Mouse (Mus musculus) testis, adult 2 months (tissue): Measurements from ENCODE around the gene Dusp9. TPM values are rescaled to one million over a fixed set of nuclear protein-coding genes. Genes with fewer than 3 reads are reported as not detected.

ENCODE experiments used
- H3K27ac ChIP-seq: fragments of 200-500 bp; 2 replicates; pipeline ENCODE4 v1.5.1; 2012; ENCODE audit warnings: low read depth, low read length; ENCODE audit not compliant: control insufficient read depth, insufficient read depth
- H3K27me3 ChIP-seq: fragments of 200-500 bp; 2 replicates; pipeline ENCODE4 v1.6.1; 2012; ENCODE audit warnings: mild to moderate bottlenecking, low read length, moderate library complexity; ENCODE audit not compliant: control insufficient read depth, insufficient read depth
- H3K36me3 ChIP-seq: fragments of 200-500 bp; 2 replicates; pipeline ENCODE4 v1.6.1; 2012; ENCODE audit warnings: mild to moderate bottlenecking, low read length; ENCODE audit not compliant: control insufficient read depth, insufficient read depth
- H3K4me1 ChIP-seq: fragments of 200-500 bp; 2 replicates; pipeline ENCODE4 v1.6.1; 2012; ENCODE audit warnings: low read length; ENCODE audit not compliant: control insufficient read depth, insufficient read depth
- H3K4me3 ChIP-seq: fragments of 200-500 bp; 2 replicates; pipeline ENCODE4 v1.5.1; 2012; ENCODE audit warnings: low read depth, mild to moderate bottlenecking, low read length, moderate library complexity, mixed read lengths; ENCODE audit not compliant: control insufficient read depth
- CTCF ChIP-seq: fragments of 200-500 bp; IDR thresholded peaks from 2 replicates; pipeline ENCODE4 v1.5.1; 2012; ENCODE audit warnings: low read depth, mild to moderate bottlenecking, inconsistent platforms, low read length, moderate library complexity; ENCODE audit not compliant: control insufficient read depth, insufficient read depth, insufficient replicate concordance
- POLR2A ChIP-seq: fragments of 200-500 bp; IDR thresholded peaks from 2 replicates; pipeline ENCODE4 v1.6.1; 2012; ENCODE audit warnings: low read depth, mild to moderate bottlenecking, inconsistent platforms, low read length, moderate library complexity; ENCODE audit not compliant: control insufficient read depth
- polyA plus RNA-seq: library from polyadenylated mRNA; depleted of rRNA; stranded (reverse); fragments of >200 nt; gene quantifications from 2 replicates; pipeline ENCODE4 v1.2.3, GENCODE M21; 2012

Gene Dusp9
- polyA plus RNA-seq, 1 experiment, result 2.0 TPM

DNA sequence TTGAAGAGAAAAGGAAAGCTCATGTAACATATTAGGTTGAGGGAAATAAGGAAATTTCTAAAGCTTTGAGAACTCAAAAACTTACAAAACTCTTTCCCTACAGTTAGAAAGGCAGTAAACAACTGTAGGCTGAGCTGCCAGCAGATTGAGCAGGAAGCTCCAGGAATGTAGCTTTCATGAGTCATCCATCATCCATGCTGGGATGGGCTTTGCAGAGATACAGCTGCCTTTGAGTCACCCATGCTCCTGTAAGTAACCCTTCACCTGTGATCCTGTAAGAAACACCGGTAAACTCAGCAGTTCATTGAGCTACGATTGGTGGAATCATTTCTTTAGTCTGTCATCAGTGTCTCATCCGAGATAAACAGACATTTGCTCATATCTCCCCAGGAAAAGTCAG, 11.7 kb downstream of the Dusp9 start:
- Histone ChIP-seq H3K4me1 (no peaks in the 10 kb centered on the region), H3K27ac (no peak overlapping the region)
- no peak for TF ChIP-seq POLR2A
- TF ChIP-seq CTCF, result no peak

DNA sequence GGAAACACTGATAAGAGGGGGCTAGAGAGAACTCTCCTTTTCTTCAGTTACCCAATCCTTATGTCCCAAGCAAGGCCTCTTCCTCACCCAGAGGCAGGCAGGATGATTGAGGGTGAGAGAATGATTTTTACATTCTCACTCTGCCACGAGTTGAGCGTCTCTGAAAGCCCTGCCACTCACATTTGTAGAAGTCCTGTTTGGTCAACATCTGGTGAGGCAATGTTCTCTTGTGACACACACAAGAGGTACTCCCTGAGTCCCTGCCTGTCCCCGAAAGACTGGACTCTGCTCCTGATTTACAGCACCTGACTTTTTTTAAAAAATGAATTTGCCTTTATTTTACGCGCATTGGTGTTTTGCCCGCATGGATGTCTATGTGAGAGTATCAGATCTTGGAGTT, 14.2 kb downstream of the Dusp9 start:
- no peaks in the 10 kb centered on the region for H3K27me3 ChIP-seq

More for the DNA sequence above, 11.7 kb downstream of the Dusp9 start:
- H3K4me3 ChIP-seq, result no peak overlapping the region
- no peaks in the 10 kb centered on the region for H3K27me3 ChIP-seq
- H3K36me3 ChIP-seq, result no peaks in the 10 kb centered on the region

DNA sequence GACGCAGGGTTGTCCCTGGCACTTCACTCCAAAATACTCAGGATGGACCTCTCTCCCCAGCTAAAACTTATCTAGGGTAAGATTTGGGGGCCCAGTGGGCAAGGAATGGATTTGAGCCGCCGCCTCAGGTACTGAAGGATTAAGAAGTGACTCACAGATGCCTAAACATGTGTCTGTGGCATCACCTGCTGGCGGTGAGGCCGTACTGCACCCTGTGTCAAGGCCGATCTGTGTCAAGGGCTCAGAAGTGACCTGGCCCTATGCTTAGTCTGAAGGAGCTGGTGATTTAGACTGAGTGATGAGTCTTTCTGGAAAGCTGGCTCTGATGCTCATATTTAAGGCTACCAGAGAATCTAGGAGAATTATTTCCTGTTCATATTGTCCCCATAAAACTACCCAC, 15.0 kb downstream of the Dusp9 start:
- H3K4me1 ChIP-seq, result no peaks in the 10 kb centered on the region
- peak; percentile 85; the same call in 1 of the 2 replicates for TF ChIP-seq CTCF
- no peak for TF ChIP-seq POLR2A
- no peaks in the 10 kb centered on the region for H3K36me3 ChIP-seq
- no peaks in the 10 kb centered on the region for H3K27me3 ChIP-seq
- no peak overlapping the region for H3K4me3 ChIP-seq
- no peak overlapping the region for H3K27ac ChIP-seq

More for the DNA sequence above, 14.2 kb downstream of the Dusp9 start:
- Histone ChIP-seq H3K4me3 (no peak overlapping the region), H3K4me1 (no peaks in the 10 kb centered on the region), H3K36me3 (no peaks in the 10 kb centered on the region), H3K27ac (no peak overlapping the region)
- TF ChIP-seq CTCF, result no peak
- no peak for TF ChIP-seq POLR2A

DNA sequence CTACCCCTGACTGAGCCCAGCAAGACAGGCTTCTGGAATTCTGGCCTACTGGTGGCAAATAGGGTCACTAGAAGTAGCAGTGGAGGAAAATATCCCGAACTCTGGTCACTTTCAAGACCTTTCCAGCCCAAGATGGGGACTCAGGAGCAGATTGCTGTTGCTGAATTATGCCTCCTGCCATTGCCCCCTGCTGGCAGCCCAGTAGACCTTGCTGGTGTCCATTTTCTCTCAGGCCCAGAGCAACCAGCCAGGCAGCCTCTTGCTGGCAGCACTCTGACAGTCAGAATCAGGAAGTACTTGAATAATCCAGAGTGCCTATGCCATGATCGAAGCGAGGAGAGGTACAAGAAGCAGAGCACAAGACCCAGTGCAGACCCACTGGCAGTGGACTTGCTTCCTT, 16.3 kb downstream of the Dusp9 start:
- Histone ChIP-seq H3K36me3 (no peaks in the 10 kb centered on the region), H3K27ac (no peak overlapping the region), H3K27me3 (no peaks in the 10 kb centered on the region), H3K4me3 (no peak overlapping the region), H3K4me1 (peaks cover 4% of the 10 kb centered on the region; the same call in 1 of the 2 replicates)
- TF ChIP-seq POLR2A, result no peak
- TF ChIP-seq CTCF, result peak; percentile 21; the same call in 1 of the 2 replicates

DNA sequence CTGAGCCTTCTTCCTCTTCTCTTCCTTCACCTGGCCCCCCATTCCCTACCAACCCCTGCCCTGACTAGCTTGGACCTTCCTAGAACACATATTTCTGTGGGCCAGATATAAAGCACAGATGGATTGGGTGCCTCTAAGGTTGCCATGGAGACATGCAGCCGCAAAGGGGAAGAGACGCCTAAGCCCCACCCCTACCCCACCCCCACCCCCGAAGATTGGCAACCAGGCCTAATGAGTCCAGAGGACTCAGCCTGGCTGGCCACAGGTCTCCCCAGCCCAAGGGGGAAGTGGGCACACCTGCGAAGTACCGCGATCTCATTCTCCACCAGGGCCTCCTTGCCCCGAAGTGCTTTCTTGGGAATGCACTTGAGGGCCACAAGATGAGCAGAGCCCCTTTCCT, 19.2 kb downstream of the Dusp9 start:
- H3K36me3 ChIP-seq, result no peaks in the 10 kb centered on the region
- H3K27ac ChIP-seq, result no peak overlapping the region
- H3K27me3 ChIP-seq, result no peaks in the 10 kb centered on the region
- peaks cover 4% of the 10 kb centered on the region; the same call in 1 of the 2 replicates for H3K4me1 ChIP-seq
- TF ChIP-seq CTCF, result no peak
- no peak for TF ChIP-seq POLR2A
- H3K4me3 ChIP-seq, result no peak overlapping the region

- Histone ChIP-seq H3K4me3 (no peak overlapping the region; the same call in 1 of the 2 replicates), H3K27ac (no peak overlapping the region), H3K27me3 (no peaks in the 10 kb centered on the region), H3K4me1 (peaks cover 4% of the 10 kb centered on the region; the same call in 1 of the 2 replicates), H3K36me3 (no peaks in the 10 kb centered on the region)
- TF ChIP-seq CTCF (no peak), POLR2A (no peak)
Measured at GRCm38 (mm10) chrX:73658936-73659574, 19.8 kb downstream of the Dusp9 start.

DNA sequence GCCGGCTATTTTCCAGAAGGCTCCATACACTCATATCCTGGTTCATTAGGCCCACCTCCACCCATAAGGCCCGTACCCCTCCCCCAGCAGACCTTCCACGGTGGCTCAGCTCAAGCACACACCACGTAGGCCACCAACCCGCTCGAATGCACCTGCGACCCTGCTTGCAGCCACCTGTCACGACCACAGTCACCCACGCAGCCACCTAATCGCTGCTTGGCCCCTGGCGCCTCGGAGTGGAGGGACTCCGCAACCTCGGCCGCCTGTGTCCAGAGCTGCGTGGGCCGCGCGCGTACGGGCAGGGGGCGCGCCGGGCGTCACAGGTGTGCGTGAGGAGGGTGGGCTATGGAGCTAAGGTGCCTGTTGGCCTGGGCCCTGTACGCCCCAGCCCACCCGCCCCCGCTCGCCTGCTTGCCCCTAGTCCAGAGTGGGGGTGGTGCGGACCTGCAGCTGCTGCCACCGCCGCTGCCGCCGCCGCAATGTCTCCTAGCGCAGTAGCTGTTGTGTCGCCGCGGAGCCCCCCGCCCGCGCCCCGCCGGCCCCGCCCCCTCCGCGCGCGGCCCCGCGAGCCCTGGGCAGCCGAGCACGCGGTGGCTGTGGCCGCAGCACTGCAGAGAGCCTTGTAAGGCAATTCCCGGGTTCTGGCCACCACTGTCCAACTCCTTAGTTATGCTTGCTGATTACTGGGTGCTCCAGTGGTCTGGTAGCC, 20.5 kb downstream of the Dusp9 start, which contains the start of gene Pnck:
Pnck (minus strand) TSS at position 543 of the 709 bp plus-strand sequence.
- no peaks in the 10 kb centered on the region for H3K36me3 ChIP-seq

More for the DNA sequence above, 20.5 kb downstream of the Dusp9 start, which contains the start of gene Pnck:
- Histone ChIP-seq H3K27ac (peak within 1 kb of the TSS; percentile 12; the same call in 1 of the 2 replicates), H3K4me3 (peak within 1 kb of the TSS; percentile 48), H3K4me1 (peaks cover 4% of the 10 kb centered on the region; the same call in 1 of the 2 replicates), H3K27me3 (no peaks in the 10 kb centered on the region)
- TF ChIP-seq POLR2A, result no peak
- TF ChIP-seq CTCF, result no peak
